Mouse (Mus musculus) A20 (cell line): ENCODE measurements at regions not wholly inside any gene's neighbourhood (a gene's known extent, or its start where the extent isn't known, plus 50 kb on each side); places are given as distances from the start of the nearest gene placed in this dataset.

Source experiments
- DNase-seq: peaks from one replicate; pipeline ENCODE4 v3.0.0-alpha.2; 2011; ENCODE audit warnings: low read depth, low spot score

DNA sequence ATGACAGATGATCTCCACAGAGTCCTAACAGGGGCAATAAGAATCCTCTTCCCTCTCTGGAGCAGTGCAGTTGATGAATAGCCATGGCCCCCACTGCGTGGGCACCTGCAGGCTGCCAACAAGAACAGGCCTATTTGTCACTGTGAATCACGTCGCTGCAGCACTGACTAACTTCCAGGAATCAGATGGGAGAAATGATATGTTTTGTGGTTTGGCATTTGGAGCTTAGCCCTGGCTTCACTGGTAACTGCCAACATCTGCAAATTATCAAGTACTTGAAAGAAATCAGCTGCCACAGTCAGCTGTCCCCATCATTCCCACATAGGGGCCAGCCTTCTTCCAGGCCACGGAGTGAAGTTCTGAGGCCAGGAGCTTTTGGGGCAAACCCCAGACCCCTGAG, 142.8 kb downstream of the Ets2 start:
- DNase-seq = no peak

DNA sequence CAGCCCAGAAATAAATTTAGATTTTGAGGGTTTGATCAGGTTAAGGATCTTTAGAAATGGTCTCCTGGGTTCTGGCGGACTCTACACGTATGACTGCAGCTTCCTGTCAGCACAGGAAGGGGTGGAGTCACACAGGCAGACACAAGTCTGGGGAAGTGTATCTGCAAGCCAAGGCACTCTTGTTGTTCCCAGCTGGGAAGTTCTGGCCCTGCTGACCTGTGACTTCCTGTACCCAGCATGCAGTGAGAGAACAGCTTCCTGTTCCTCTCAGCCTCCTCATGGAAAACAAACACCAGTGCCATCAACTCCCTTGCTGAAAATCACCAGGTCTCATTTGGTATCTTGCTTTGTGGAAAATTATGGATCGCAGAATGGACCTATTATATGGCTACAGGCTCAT, 140.9 kb downstream of the Ets2 start:
- DNase-seq = no peak

DNA sequence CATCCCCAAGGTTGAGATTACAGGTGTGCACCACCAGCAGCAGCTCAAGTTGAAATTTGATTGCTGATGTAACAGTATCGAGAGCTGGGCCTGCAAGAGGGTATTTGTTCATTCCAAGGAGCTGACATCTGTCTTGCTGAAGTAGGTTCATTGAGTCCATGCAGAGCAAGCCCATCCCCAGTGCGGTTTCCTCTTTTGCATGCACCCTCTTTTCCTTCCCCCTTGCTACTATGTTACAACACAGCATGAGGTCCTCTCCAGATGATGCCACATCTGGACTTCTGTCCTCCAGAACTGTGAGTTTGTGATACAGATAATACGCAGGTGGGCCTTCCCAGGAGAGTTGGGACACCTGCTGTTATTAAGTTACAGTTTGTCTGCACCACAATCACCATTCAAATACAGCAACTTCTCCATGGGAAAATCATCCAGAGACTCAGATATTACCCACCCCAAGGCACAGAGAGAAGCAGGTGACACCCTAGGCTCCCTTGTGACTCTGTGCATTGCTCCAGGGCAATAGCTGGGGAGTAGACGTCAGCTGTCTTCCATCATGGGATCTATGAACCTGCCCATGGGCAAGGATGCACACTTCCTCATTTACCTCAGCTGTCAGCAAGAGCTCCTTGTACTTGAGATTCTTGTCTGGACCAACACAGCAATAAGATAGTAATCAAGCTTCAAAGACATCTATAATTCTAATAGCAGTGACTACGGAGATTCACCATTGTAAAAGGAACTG, 137.8 kb downstream of the Ets2 start:
- no peak for DNase-seq

- DNase-seq = no peak
Measured at GRCm38 (mm10) chr16:95838886-95839430, 137.1 kb downstream of the Ets2 start.

- DNase-seq = no peak
Measured at GRCm38 (mm10) chr16:95838478-95838846, 136.6 kb downstream of the Ets2 start.

GRCm38 (mm10) chr16:95837723-95838477, 136.0 kb downstream of the Ets2 start:
- DNase-seq = no peak

GRCm38 (mm10) chr16:95835941-95836340, 134.1 kb downstream of the Ets2 start:
- no peak for DNase-seq

GRCm38 (mm10) chr16:95834556-95835288, 132.8 kb downstream of the Ets2 start:
- DNase-seq = no peak

GRCm38 (mm10) chr16:95833455-95833854, 131.6 kb downstream of the Ets2 start:
- no peak for DNase-seq

GRCm38 (mm10) chr16:95832346-95832739, 130.5 kb downstream of the Ets2 start:
- DNase-seq = no peak

DNA sequence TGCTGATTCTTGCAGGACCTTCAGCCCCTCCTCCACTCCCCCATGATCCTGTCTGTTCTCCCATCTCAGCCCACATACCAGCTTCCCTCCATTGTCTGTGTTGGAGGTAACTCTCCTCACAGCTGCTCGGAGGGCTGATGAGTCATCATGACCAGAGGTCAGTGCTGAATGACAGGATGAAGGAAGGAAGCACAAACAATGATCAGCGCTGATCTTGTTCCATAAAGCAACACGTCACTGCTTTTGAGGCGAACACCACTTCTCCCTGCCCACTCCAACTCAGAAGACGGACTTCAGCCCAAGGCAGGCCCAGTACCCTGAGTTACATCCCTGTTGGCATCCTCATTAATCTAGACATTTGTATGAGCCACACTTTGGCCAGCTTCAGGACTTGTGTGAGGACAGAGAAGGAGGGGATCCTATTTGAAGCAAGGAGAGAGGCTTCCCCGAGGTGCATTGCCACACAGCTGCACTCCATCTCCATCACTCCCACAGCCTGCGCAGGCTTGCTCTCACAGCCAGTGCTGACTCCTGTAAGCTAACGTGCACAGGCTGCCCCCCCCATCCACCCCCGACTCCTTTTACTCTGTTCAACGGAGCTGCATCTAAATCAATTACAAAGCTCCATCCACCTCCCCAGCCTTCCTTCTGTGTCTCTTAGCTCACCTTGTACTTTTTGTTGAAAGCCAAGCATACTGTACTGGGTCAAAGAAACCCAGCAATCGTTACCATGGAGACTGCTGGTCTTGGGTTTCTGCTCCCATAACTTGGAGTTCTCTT, 129.9 kb downstream of the Ets2 start:
- no peak for DNase-seq

DNA sequence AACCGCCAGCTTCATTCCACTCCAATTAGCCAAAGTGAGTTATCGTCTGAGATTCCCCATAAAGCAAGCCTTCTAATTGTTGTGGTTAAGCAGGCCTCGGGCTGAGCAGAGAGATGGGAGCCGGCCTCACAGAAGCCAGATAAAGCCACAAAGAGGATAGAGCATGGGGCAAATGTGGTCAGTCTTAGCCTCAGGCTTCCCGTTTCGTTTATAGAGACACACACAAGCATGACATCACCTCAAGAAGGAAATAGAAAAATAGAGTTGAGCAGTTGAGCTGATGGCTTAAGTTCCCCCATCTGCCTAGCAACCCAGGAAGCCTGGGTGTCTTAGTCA, 125.5 kb downstream of the Ets2 start:
- peak; percentile 82 for DNase-seq

- DNase-seq = no peak
Measured at GRCm38 (mm10) chr16:95826681-95827401, 125.0 kb downstream of the Ets2 start.

- DNase-seq = no peak
Measured at GRCm38 (mm10) chr16:95825723-95826122, 123.8 kb downstream of the Ets2 start.

DNA sequence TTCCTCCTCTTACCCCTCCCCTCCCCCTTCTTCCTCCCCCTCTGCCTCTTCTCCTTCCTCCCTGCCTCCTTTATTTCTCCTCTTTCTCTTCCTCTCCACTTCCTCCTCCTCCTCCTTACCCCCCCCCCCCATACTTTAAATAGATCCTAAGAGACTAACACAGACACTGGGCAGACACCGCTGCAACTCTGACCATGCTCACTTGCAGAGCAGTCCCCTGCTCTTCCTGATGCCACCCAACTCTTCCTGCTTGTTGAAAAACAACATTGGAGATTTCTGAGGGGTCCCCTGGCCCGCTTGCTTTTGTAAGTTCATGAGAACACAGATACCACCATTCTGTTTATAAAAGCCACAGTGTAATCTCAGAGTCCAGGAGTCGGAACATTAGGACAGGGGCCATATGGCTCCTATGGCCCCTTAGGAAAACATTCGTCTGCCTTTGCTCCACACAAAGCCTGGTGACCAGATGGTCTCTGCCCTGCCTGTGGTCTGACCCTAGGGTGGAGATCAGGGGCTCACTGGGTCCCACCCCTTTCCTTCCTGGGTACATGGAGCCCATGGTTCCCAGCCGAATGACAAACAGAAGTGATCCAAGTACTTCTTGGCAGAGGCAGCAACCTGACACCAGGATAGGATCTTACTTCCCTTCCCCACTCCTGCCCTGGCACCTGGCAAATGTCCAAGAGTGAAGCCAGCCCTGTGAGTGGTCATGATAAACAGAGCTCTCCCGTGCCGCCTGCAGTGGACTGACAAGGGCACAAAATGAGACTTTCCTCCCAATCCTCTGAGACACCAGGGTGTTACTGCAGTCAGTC, 123.1 kb downstream of the Ets2 start:
- DNase-seq = no peak

GRCm38 (mm10) chr16:95823803-95824202, 121.9 kb downstream of the Ets2 start:
- no peak for DNase-seq

DNA sequence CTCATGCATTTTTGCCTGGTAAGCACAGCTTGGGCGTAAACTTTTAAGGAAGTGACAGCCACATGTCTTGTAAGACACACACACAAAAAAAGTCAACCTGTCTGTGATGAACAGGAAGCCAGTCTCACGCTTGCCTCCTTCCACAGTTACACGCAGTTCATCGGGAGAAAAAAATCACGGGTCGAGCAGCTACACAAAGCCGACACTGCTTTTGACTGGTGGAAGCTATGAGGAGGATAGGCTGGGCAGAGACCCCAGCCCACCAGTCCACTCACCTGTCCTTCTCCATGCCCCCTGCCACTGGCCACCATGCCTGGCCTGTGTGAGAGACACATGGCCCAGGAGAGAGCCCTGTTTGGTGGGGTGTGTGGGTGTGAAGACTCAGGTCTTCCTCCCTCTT, 119.2 kb downstream of the Ets2 start:
- DNase-seq = no peak

GRCm38 (mm10) chr16:95820606-95821005, 118.7 kb downstream of the Ets2 start:
- no peak for DNase-seq

- DNase-seq = peak; percentile 20
Measured at GRCm38 (mm10) chr16:95820013-95820412, 118.1 kb downstream of the Ets2 start.

DNA sequence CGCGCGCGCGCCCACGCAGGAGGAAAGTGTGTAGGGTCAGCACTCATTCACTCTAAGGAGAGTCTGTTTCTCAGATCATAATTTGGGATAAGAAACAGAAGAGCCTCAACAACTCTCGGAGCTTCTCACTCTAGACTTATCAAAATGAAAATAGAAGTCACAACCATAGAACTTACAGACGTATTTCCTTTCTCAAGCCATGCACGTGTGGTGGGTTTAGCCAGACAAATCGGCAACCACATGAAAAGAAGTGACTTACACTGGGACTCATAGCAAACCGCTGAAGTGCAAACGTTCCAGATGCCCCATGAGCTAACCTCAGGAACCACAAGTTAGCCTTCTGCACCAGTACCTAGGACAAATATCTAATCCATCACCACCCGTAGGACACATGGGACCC, 114.1 kb downstream of the Ets2 start:
- no peak for DNase-seq
